Mouse (Mus musculus) MEL (cell line): Measurements from ENCODE around the gene Abca6. TPM values are rescaled to one million over a fixed set of nuclear protein-coding genes. Genes with fewer than 3 reads are reported as not detected.

Source experiments
- DNase-seq: peaks from one replicate; pipeline ENCODE4 v3.0.0; 2011; ENCODE audit warnings: low read depth, low spot score
- H3K27ac ChIP-seq: 2 replicates; pipeline ENCODE4 v1.5.1; 2012; ENCODE audit warnings: low read depth, mild to moderate bottlenecking, control low read depth, low read length, moderate library complexity; ENCODE audit not compliant: control insufficient read depth
- H3K27me3 ChIP-seq, 2 experiments: fragments of 150-350 bp in 1 of 2; sonication (generic) in 1 of 2; 2 replicates each; pipeline ENCODE4 v1.6.1; 2012; ENCODE audit warnings: low read length in 2 of 2, mild to moderate bottlenecking in 2 of 2, improper control_type of control experiment in 1 of 2, moderate library complexity in 1 of 2; ENCODE audit not compliant: insufficient read depth in 2 of 2, control insufficient read depth in 1 of 2
- H3K36me3 ChIP-seq, 2 experiments: 2 replicates each; pipeline ENCODE4 v1.6.1; 2012 to 2014; ENCODE audit warnings: low read length in 2 of 2, improper control_type of control experiment in 1 of 2, inconsistent platforms in 1 of 2, mild to moderate bottlenecking in 1 of 2; ENCODE audit not compliant: insufficient read depth in 2 of 2, control insufficient read depth in 1 of 2
- H3K4me1 ChIP-seq, 2 experiments: fragments of 150-350 bp in 1 of 2; sonication (generic) in 1 of 2; 2 replicates each; pipeline ENCODE4 v1.6.1; 2012; ENCODE audit warnings: low read length in 2 of 2, improper control_type of control experiment in 1 of 2, mild to moderate bottlenecking in 1 of 2; ENCODE audit not compliant: insufficient read depth in 2 of 2, control insufficient read depth in 1 of 2
- H3K4me3 ChIP-seq, 2 experiments: fragments of 150-350 bp in 1 of 2; sonication (generic) in 1 of 2; 2 replicates each; pipeline ENCODE4 v1.5.1; 2012; ENCODE audit warnings: low read depth in 2 of 2, low read length in 2 of 2, mild to moderate bottlenecking in 2 of 2, moderate library complexity in 2 of 2, control low read depth in 1 of 2, improper control_type of control experiment in 1 of 2; ENCODE audit not compliant: control insufficient read depth in 1 of 2, insufficient read depth in 1 of 2
- H3K79me2 ChIP-seq: 2 replicates; pipeline ENCODE4 v1.6.1; 2012; ENCODE audit warnings: mild to moderate bottlenecking, low read length, moderate library complexity; ENCODE audit not compliant: control insufficient read depth, poor library complexity, insufficient read depth
- H3K9ac ChIP-seq: 2 replicates; pipeline ENCODE4 v1.6.1; 2012; ENCODE audit warnings: low read depth, mild to moderate bottlenecking, control low read depth, low read length, moderate library complexity; ENCODE audit not compliant: control insufficient read depth, poor library complexity, severe bottlenecking
- H3K9me3 ChIP-seq: fragments of 150-350 bp; sonication (generic); replicated peaks from 2 replicates; pipeline ENCODE4 v1.6.1; 2012; ENCODE audit warnings: mild to moderate bottlenecking, low read length, improper control_type of control experiment, moderate library complexity; ENCODE audit not compliant: insufficient read depth
- BHLHE40 ChIP-seq: IDR thresholded peaks from 2 replicates; pipeline ENCODE4 v1.6.1; 2012; ENCODE audit warnings: low read depth, mild to moderate bottlenecking, inconsistent platforms, low read length, improper control_type of control experiment, borderline replicate concordance
- CHD1 ChIP-seq: IDR thresholded peaks from 2 replicates; pipeline ENCODE4 v1.6.1; 2012; ENCODE audit warnings: low read depth, mild to moderate bottlenecking, inconsistent platforms, low read length, improper control_type of control experiment
- E2F4 ChIP-seq: IDR thresholded peaks from 2 replicates; pipeline ENCODE4 v1.6.1; 2011; ENCODE audit warnings: low read depth, low read length, improper control_type of control experiment, borderline replicate concordance
- ELF1 ChIP-seq: IDR thresholded peaks from 2 replicates; pipeline ENCODE4 v1.6.1; 2014; ENCODE audit warnings: low read depth, mild to moderate bottlenecking, inconsistent platforms, low read length, improper control_type of control experiment, moderate library complexity
- ETS1 ChIP-seq: IDR thresholded peaks from 2 replicates; pipeline ENCODE4 v1.6.1; 2012; ENCODE audit warnings: low read depth, mild to moderate bottlenecking, inconsistent platforms, low read length, improper control_type of control experiment, moderate library complexity
- MAFK ChIP-seq: IDR thresholded peaks from 2 replicates; pipeline ENCODE4 v1.6.1; 2011; ENCODE audit warnings: low read depth, mild to moderate bottlenecking, low read length, improper control_type of control experiment, borderline replicate concordance
- MAZ ChIP-seq: IDR thresholded peaks from 2 replicates; pipeline ENCODE4 v1.6.1; 2012; ENCODE audit warnings: low read depth, mild to moderate bottlenecking, inconsistent platforms, low read length, improper control_type of control experiment
- MXI1 ChIP-seq: IDR thresholded peaks from 2 replicates; pipeline ENCODE4 v1.6.1; 2011; ENCODE audit warnings: mild to moderate bottlenecking, low read depth, low read length, improper control_type of control experiment
- MYC ChIP-seq: IDR thresholded peaks from 2 replicates; pipeline ENCODE4 v1.6.1; 2011; ENCODE audit warnings: low read depth, mild to moderate bottlenecking, low read length, improper control_type of control experiment, moderate library complexity
- NELFE ChIP-seq: IDR thresholded peaks from 2 replicates; pipeline ENCODE4 v1.6.1; 2011; ENCODE audit warnings: low read depth, low read length, improper control_type of control experiment
- POLR2AphosphoS5 ChIP-seq: IDR thresholded peaks from 2 replicates; pipeline ENCODE4 v1.6.1; 2012; ENCODE audit warnings: low read depth, borderline replicate concordance, mild to moderate bottlenecking, inconsistent platforms, low read length, moderate library complexity, mixed read lengths
- RAD21 ChIP-seq: IDR thresholded peaks from 2 replicates; pipeline ENCODE4 v1.6.1; 2011; ENCODE audit warnings: mild to moderate bottlenecking, low read depth, low read length, improper control_type of control experiment
- RCOR1 ChIP-seq: IDR thresholded peaks from 2 replicates; pipeline ENCODE4 v1.6.1; 2012; ENCODE audit warnings: low read depth, mild to moderate bottlenecking, inconsistent platforms, low read length, improper control_type of control experiment
- SIN3A ChIP-seq: IDR thresholded peaks from 2 replicates; pipeline ENCODE4 v1.6.1; 2012; ENCODE audit warnings: low read length, improper control_type of control experiment, inconsistent platforms
- TAL1 ChIP-seq: IDR thresholded peaks from 2 replicates; pipeline ENCODE4 v1.6.1; 2012; ENCODE audit warnings: mild to moderate bottlenecking, inconsistent platforms, low read length, moderate library complexity, mixed read lengths
- TBP ChIP-seq: IDR thresholded peaks from 2 replicates; pipeline ENCODE4 v1.8.0; 2011; ENCODE audit warnings: low read depth, low read length, improper control_type of control experiment
- TCF12 ChIP-seq: IDR thresholded peaks from 2 replicates; pipeline ENCODE4 v1.6.1; 2014; ENCODE audit warnings: low read depth, mild to moderate bottlenecking, inconsistent platforms, low read length, improper control_type of control experiment, moderate library complexity
- UBTF ChIP-seq: IDR thresholded peaks from 2 replicates; pipeline ENCODE4 v1.6.1; 2012; ENCODE audit warnings: low read depth, mild to moderate bottlenecking, inconsistent platforms, low read length, improper control_type of control experiment, moderate library complexity, borderline replicate concordance; ENCODE audit not compliant: insufficient read depth
- USF1 ChIP-seq: IDR thresholded peaks from 2 replicates; pipeline ENCODE4 v1.6.1; 2014; ENCODE audit warnings: low read depth, mild to moderate bottlenecking, inconsistent platforms, low read length, improper control_type of control experiment, moderate library complexity
- ZC3H11A ChIP-seq: IDR thresholded peaks from 2 replicates; pipeline ENCODE4 v1.6.1; 2012; ENCODE audit warnings: low read depth, mild to moderate bottlenecking, inconsistent platforms, low read length, improper control_type of control experiment
- ZNF384 ChIP-seq: IDR thresholded peaks from 2 replicates; pipeline ENCODE4 v1.6.1; 2012; ENCODE audit warnings: low read depth, mild to moderate bottlenecking, inconsistent platforms, low read length, improper control_type of control experiment
- polyA plus RNA-seq, 2 experiments: library from polyadenylated mRNA; stranded (reverse) in 1 of 2; unstranded in 1 of 2; fragments of >175 nt in 1 of 2; fragments of >200 nt in 1 of 2; gene quantifications; 2 replicates each; pipeline versions ENCODE4 v1.2.1 to v1.2.4; 2012; ENCODE audit warnings: low replicate concordance in 2 of 2, low read depth in 1 of 2; ENCODE audit not compliant: insufficient read length in 2 of 2, insufficient read depth in 1 of 2, missing spikeins in 1 of 2
- total RNA-seq: library from RNA; depleted of rRNA; stranded (reverse); fragments of 300-350 nt; gene quantifications from 2 replicates; pipeline ENCODE4 v1.2.3, GENCODE M21; 2012

The Abca6 gene
- total and polyA plus RNA-seq, 3 experiments, result not detected

DNA sequence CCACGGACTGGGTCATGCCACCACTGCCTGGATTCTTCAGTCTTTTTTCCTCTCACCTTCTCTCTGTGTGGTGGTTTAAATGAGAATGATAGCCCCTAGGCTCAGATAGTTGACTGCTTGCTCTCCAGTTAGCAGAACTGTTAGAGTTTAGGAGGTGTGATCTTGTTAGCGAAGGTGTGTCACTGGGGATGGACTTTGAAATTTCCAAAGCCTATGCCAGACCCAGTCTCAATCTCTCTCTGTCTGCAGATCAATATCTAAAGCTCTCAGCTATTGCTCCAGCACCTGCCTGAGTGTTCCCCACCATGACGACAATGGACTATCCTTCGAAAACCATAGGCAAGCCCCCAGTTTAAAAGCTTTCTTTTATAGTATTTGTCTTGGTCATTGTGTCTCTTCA lies 5.5 kb upstream of the Abca6 start:
- TF ChIP-seq E2F4 (no peak), ETS1 (no peak), TCF12 (no peak), ZNF384 (no peak), MAFK (no peak), CHD1 (no peak), UBTF (no peak), NELFE (no peak), POLR2AphosphoS5 (no peak), TAL1 (no peak), MYC (no peak), TBP (no peak), MXI1 (no peak), SIN3A (no peak)
- TF ChIP-seq, all 39 proteins: peak for 0
- Histone ChIP-seq H3K4me3 (no peak overlapping the region), H3K9me3 (no peaks in the 10 kb centered on the region), H3K4me1 (peaks cover 0 to 4% of the 10 kb centered on the region in 2 experiments; a peak in 2 of 4 replicates), H3K79me2 (no peaks in the 10 kb centered on the region), H3K36me3 (peaks cover 0 to 2% of the 10 kb centered on the region in 2 experiments; a peak in 1 of 4 replicates), H3K27me3 (no peaks in the 10 kb centered on the region), H3K9ac (no peak overlapping the region), H3K27ac (no peak overlapping the region)
- DNase-seq, result no peak

DNA sequence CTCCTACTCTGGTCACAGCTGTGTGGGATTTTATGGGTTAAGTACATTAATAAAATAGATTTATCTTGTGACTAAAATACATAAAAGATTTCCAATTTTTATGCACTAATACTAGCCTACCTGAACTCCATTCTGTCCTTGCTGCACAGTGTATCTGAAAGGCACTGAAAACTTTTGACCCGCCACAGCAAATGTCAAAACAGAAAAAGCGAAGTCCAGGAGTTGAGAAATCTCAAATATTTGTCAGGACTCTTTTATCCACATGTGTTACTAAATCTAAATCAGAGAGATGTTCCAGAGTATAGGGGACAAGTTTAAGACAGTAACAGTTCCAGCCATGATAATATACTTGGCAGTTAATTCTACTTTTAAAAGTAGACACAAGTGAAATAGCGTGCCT lies 680 bp upstream of the Abca6 start:
- no peaks in the 10 kb centered on the region for H3K4me1 ChIP-seq

DNA sequence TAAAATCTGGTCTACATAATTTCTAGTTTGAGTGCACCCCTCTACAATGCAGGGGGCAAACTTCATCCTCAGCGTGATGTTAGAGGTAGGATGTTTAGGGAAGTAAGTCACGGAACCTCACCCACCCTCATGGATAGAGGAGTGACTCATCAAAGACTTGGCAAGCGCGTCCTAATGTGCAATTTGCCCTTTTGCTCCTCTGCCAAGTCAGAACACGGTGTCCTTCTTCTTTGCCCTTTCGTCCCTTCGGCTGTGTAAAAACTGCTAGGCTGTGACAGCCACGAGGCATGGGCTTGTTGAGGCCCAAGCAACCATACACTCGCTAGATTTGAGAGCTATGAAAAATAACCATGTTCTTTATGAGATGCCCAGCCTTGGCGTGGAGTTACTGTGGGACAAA lies 6.8 kb downstream of the Abca6 start:
- Histone ChIP-seq H3K9ac (no peak overlapping the region), H3K27ac (no peak overlapping the region), H3K9me3 (no peaks in the 10 kb centered on the region), H3K4me3 (no peak overlapping the region), H3K4me1 (no peaks in the 10 kb centered on the region), H3K27me3 (no peaks in the 10 kb centered on the region), H3K79me2 (no peaks in the 10 kb centered on the region), H3K36me3 (no peaks in the 10 kb centered on the region)
- TF ChIP-seq RCOR1 (no peak), RAD21 (no peak), ETS1 (no peak), ZC3H11A (no peak), ELF1 (no peak), BHLHE40 (no peak), CHD1 (no peak)
- no peak for DNase-seq

More for the DNA sequence above, 680 bp upstream of the Abca6 start:
- Histone ChIP-seq H3K79me2 (no peaks in the 10 kb centered on the region), H3K9me3 (no peaks in the 10 kb centered on the region), H3K4me3 (no peak overlapping the region), H3K36me3 (no peaks in the 10 kb centered on the region), H3K9ac (no peak overlapping the region), H3K27ac (no peak overlapping the region), H3K27me3 (no peaks in the 10 kb centered on the region)
- DNase-seq, result no peak
- no peak for TF ChIP-seq MAZ
- TF ChIP-seq MXI1, result no peak
- no peak for TF ChIP-seq TCF12
- no peak for TF ChIP-seq USF1
- no peak for TF ChIP-seq TAL1
- no peak for TF ChIP-seq RAD21
